Mouse (Mus musculus) heart, adult 2 months (tissue): Measurements from ENCODE around the gene Plch2.

Source experiments
- CTCF ChIP-seq: fragments of 200-600 bp; IDR thresholded peaks from 2 replicates; pipeline ENCODE4 v1.8.1; 2022; ENCODE audit warnings: antibody characterized with exemption, mild to moderate bottlenecking, moderate library complexity
- POLR2A ChIP-seq: fragments of 200-500 bp; IDR thresholded peaks from 2 replicates; pipeline ENCODE4 v1.6.1; 2011; ENCODE audit warnings: mild to moderate bottlenecking, low read depth, low read length, control low read depth; ENCODE audit not compliant: insufficient read depth

GRCm38 (mm10) chr4:154981076-154981475, 75.5 kb downstream of the Plch2 start:
- TF ChIP-seq CTCF, result no peak
- TF ChIP-seq POLR2A, result no peak
